Mouse (Mus musculus) stomach, postnatal 0 days (tissue): ENCODE measurements at regions not wholly inside any gene's neighbourhood (a gene's known extent, or its start where the extent isn't known, plus 50 kb on each side); places are given as distances from the start of the nearest gene placed in this dataset.

Experiments used
- ATAC-seq: fragments of 200-750 bp; cut with Nextera tagmentation; 2 replicates; pipeline ENCODE4 v1.8.0; 2017; ENCODE audit not compliant: low FRiP score, low TSS enrichment
- DNase-seq: peaks from one replicate; pipeline ENCODE4 v3.0.0-alpha.2; 2016; ENCODE audit warnings: low spot score
- H3K27ac ChIP-seq: fragments of 300-500 bp; sonication (generic); replicated peaks from 2 replicates; pipeline ENCODE4 v1.5.1; 2014; ENCODE audit warnings: mild to moderate bottlenecking, control low read depth
- H3K27me3 ChIP-seq: fragments of 300-500 bp; sonication (generic); 2 replicates; pipeline ENCODE4 v1.6.1; 2014; ENCODE audit warnings: low read length; ENCODE audit not compliant: control insufficient read depth, insufficient read depth
- H3K36me3 ChIP-seq: fragments of 300-500 bp; sonication (generic); 2 replicates; pipeline ENCODE4 v1.6.1; 2014; ENCODE audit warnings: low read length, mixed read lengths; ENCODE audit not compliant: control insufficient read depth, insufficient read depth
- H3K4me1 ChIP-seq: fragments of 300-500 bp; sonication (generic); replicated peaks from 2 replicates; pipeline ENCODE4 v1.6.1; 2014; ENCODE audit warnings: antibody characterized with exemption; ENCODE audit not compliant: control insufficient read depth, insufficient read depth
- H3K4me2 ChIP-seq: fragments of 300-500 bp; sonication (generic); replicated peaks from 2 replicates; pipeline ENCODE4 v1.6.1; 2014; ENCODE audit warnings: low read depth, mild to moderate bottlenecking, control low read depth, moderate library complexity
- H3K4me3 ChIP-seq: fragments of 300-500 bp; sonication (generic); 2 replicates; pipeline ENCODE4 v1.5.1; 2014; ENCODE audit warnings: low read depth, low read length, control low read depth
- H3K9ac ChIP-seq: fragments of 300-500 bp; sonication (generic); 2 replicates; pipeline ENCODE4 v1.6.1; 2014; ENCODE audit warnings: mild to moderate bottlenecking, low read length, control low read depth, mixed read lengths
- H3K9me3 ChIP-seq: fragments of 300-500 bp; sonication (generic); 2 replicates; pipeline ENCODE4 v1.6.1; 2016; ENCODE audit warnings: low read length; ENCODE audit not compliant: control insufficient read depth
- CTCF ChIP-seq: IDR thresholded peaks from 2 replicates; pipeline ENCODE4 v1.5.1; 2016; ENCODE audit warnings: antibody characterized with exemption, low read depth, mild to moderate bottlenecking, moderate library complexity
- EP300 ChIP-seq: optimal IDR thresholded peaks from 2 replicates; pipeline ENCODE3; 2016; ENCODE audit warnings: antibody characterized with exemption
- WGBS: fragments of 180-500 bp; shearing (Covaris S2); extraction: QIAGEN DNeasy Blood & Tissue Kit; methylation state at CpG from one replicate; pipeline ENCODE4 v1.1.7; 2014; 5-methylcytosine and 5-hydroxymethylcytosine counted together

- DNase-seq (no peak), ATAC-seq (no peak)
- H3K27ac ChIP-seq, result no peak overlapping the region
- no peak overlapping the region for H3K9ac ChIP-seq
- TF ChIP-seq EP300 (no peak), CTCF (no peak)
- 80% methylated on average over 2 of the region's 2 CpGs for WGBS
- H3K4me3 ChIP-seq, result no peak overlapping the region
- H3K9me3 ChIP-seq, result no peaks in the 10 kb centered on the region
- no peaks in the 10 kb centered on the region for H3K27me3 ChIP-seq
- no peaks in the 10 kb centered on the region for H3K36me3 ChIP-seq
- H3K4me1 ChIP-seq, result no peaks in the 10 kb centered on the region
- no peak overlapping the region for H3K4me2 ChIP-seq
Measured at GRCm38 (mm10) chr2:114879084-114879483, 224.3 kb upstream of the Dph6 start.

GRCm38 (mm10) chr2:114879784-114880183, 225.0 kb upstream of the Dph6 start:
- H3K4me3 ChIP-seq, result no peak overlapping the region
- no peak overlapping the region for H3K4me2 ChIP-seq
- WGBS, result 62% methylated on average over 2 of the region's 2 CpGs
- no peak overlapping the region for H3K27ac ChIP-seq
- no peaks in the 10 kb centered on the region for H3K36me3 ChIP-seq
- TF ChIP-seq CTCF (no peak), EP300 (no peak)
- DNase-seq (no peak), ATAC-seq (no peak)
- H3K27me3 ChIP-seq, result no peaks in the 10 kb centered on the region
- no peaks in the 10 kb centered on the region for H3K4me1 ChIP-seq
- H3K9ac ChIP-seq, result no peak overlapping the region
- no peaks in the 10 kb centered on the region for H3K9me3 ChIP-seq

GRCm38 (mm10) chr2:114885734-114886260, 231.0 kb upstream of the Dph6 start:
- 83% methylated on average over 2 of the region's 2 CpGs for WGBS
- H3K36me3 ChIP-seq, result no peaks in the 10 kb centered on the region
- ATAC-seq (no peak), DNase-seq (no peak)
- TF ChIP-seq CTCF (no peak), EP300 (no peak)
- no peaks in the 10 kb centered on the region for H3K4me1 ChIP-seq
- H3K27ac ChIP-seq, result no peak overlapping the region
- H3K9me3 ChIP-seq, result no peaks in the 10 kb centered on the region
- no peak overlapping the region for H3K9ac ChIP-seq
- no peak overlapping the region for H3K4me2 ChIP-seq
- H3K27me3 ChIP-seq, result no peaks in the 10 kb centered on the region
- no peak overlapping the region for H3K4me3 ChIP-seq

- 63% methylated on average over 2 of the region's 2 CpGs for WGBS
- no peak overlapping the region for H3K27ac ChIP-seq
- no peak for ATAC-seq
- H3K4me2 ChIP-seq, result no peak overlapping the region
- H3K4me3 ChIP-seq, result no peak overlapping the region
- DNase-seq, result no peak
- no peaks in the 10 kb centered on the region for H3K9me3 ChIP-seq
- H3K36me3 ChIP-seq, result no peaks in the 10 kb centered on the region
- H3K9ac ChIP-seq, result no peak overlapping the region
- no peaks in the 10 kb centered on the region for H3K27me3 ChIP-seq
- H3K4me1 ChIP-seq, result no peaks in the 10 kb centered on the region
- TF ChIP-seq CTCF (no peak), EP300 (no peak)
Measured at GRCm38 (mm10) chr2:114898812-114899211, 244.0 kb upstream of the Dph6 start.

- TF ChIP-seq CTCF, result no peak
- TF ChIP-seq EP300, result no peak
- WGBS, result 71% methylated on average over 7 of the region's 7 CpGs
- H3K27ac ChIP-seq, result no peak overlapping the region
- H3K4me3 ChIP-seq, result no peak overlapping the region
- no peaks in the 10 kb centered on the region for H3K4me1 ChIP-seq
- H3K4me2 ChIP-seq, result no peak overlapping the region
- H3K36me3 ChIP-seq, result no peaks in the 10 kb centered on the region
- DNase-seq (no peak), ATAC-seq (no peak)
- H3K9ac ChIP-seq, result no peak overlapping the region
- no peaks in the 10 kb centered on the region for H3K9me3 ChIP-seq
- no peaks in the 10 kb centered on the region for H3K27me3 ChIP-seq
Measured at GRCm38 (mm10) chr2:114911845-114912500, 257.2 kb upstream of the Dph6 start.

- H3K36me3 ChIP-seq, result no peaks in the 10 kb centered on the region
- no peak for ATAC-seq
- no peak overlapping the region for H3K27ac ChIP-seq
- H3K4me2 ChIP-seq, result no peak overlapping the region
- H3K27me3 ChIP-seq, result no peaks in the 10 kb centered on the region
- TF ChIP-seq CTCF, result no peak
- no peak for TF ChIP-seq EP300
- H3K9me3 ChIP-seq, result no peaks in the 10 kb centered on the region
- no peaks in the 10 kb centered on the region for H3K4me1 ChIP-seq
- WGBS, result 66% methylated on average over 6 of the region's 6 CpGs
- no peak overlapping the region for H3K9ac ChIP-seq
- H3K4me3 ChIP-seq, result no peak overlapping the region
- DNase-seq, result no peak
Measured at GRCm38 (mm10) chr2:114915025-114915690, 260.4 kb upstream of the Dph6 start.
